Mouse (Mus musculus) layer of hippocampus, postnatal 14 days (tissue): ENCODE measurements around the gene Tsku. TPM values are rescaled to one million over a fixed set of nuclear protein-coding genes. Genes with fewer than 3 reads are reported as not detected.
A peak's percentile ranks its signal among the peaks of the same experiment; 100 is the strongest.

Source experiments
- DNase-seq, 2 experiments: peaks; one replicate each; pipeline ENCODE4 v3.0.0; 2021 to 2022; ENCODE audit warnings: low spot score in 2 of 2, mixed read lengths in 1 of 2
- long read RNA-seq, 2 experiments: library from polyadenylated mRNA; stranded (forward); transcript quantifications; one replicate each; pipeline ENCODE4 v2.0.0; 2021
- total RNA-seq, 2 experiments: library from RNA; stranded (reverse); gene quantifications; 2 replicates each; pipeline ENCODE4 v1.2.3; 2021

Gene Tsku
- 1 to 10 TPM; 3.8 to 4.1 TPM for total RNA-seq
- long read RNA-seq, experiment 1, partial matches to known transcripts, result 2 of 5 reads
- long read RNA-seq, experiment 1, other reads (novel, unspliced or antisense), result 0 of 5 reads
- long read RNA-seq, experiment 2, partial matches to known transcripts, result 1 of 3 reads
- long read RNA-seq, experiment 2, other reads (novel, unspliced or antisense), result 0 of 3 reads

- DNase-seq, result peak; percentile 79 to 86
Observed at GRCm38 (mm10) chr7:98361063-98361652, at the start of gene Tsku. Gene Tsku, minus strand, starts transcription at chr7:98361328.

GRCm38 (mm10) chr7:98407615-98408014 is 46.5 kb upstream of the Tsku start:
- no peak for DNase-seq

- peak; percentile 48 to 64 for DNase-seq
Observed at GRCm38 (mm10) chr7:98403996-98404395, 42.9 kb upstream of the Tsku start.

GRCm38 (mm10) chr7:98402582-98403574 is 41.8 kb upstream of the Tsku start:
- peak in 1 of 2 experiments; percentile 26 for DNase-seq

GRCm38 (mm10) chr7:98392466-98393201 is 31.5 kb upstream of the Tsku start:
- DNase-seq, result no peak

GRCm38 (mm10) chr7:98391351-98391936 is 30.3 kb upstream of the Tsku start:
- peak in 1 of 2 experiments; percentile 40 for DNase-seq

GRCm38 (mm10) chr7:98390486-98390885 is 29.4 kb upstream of the Tsku start:
- no peak for DNase-seq

- no peak for DNase-seq
Observed at GRCm38 (mm10) chr7:98389656-98390055, 28.5 kb upstream of the Tsku start.

GRCm38 (mm10) chr7:98388881-98389501 is 27.9 kb upstream of the Tsku start:
- peak; percentile 46 to 61 for DNase-seq

- no peak for DNase-seq
Observed at GRCm38 (mm10) chr7:98387201-98387600, 26.1 kb upstream of the Tsku start.

- no peak for DNase-seq
Observed at GRCm38 (mm10) chr7:98385168-98385567, 24.0 kb upstream of the Tsku start.

GRCm38 (mm10) chr7:98383337-98383736 is 22.2 kb upstream of the Tsku start:
- DNase-seq, result no peak

GRCm38 (mm10) chr7:98382784-98383183 is 21.7 kb upstream of the Tsku start:
- no peak for DNase-seq

- DNase-seq, result no peak
Observed at GRCm38 (mm10) chr7:98380224-98380925, 19.2 kb upstream of the Tsku start.

- DNase-seq, result no peak
Observed at GRCm38 (mm10) chr7:98379232-98379631, 18.1 kb upstream of the Tsku start.

- no peak for DNase-seq
Observed at GRCm38 (mm10) chr7:98377257-98377656, 16.1 kb upstream of the Tsku start.

- DNase-seq, result peak in 1 of 2 experiments; percentile 57
Observed at GRCm38 (mm10) chr7:98371161-98371560, 10.0 kb upstream of the Tsku start.

GRCm38 (mm10) chr7:98369762-98370369 is 8.7 kb upstream of the Tsku start:
- DNase-seq, result no peak

- DNase-seq, result no peak
Observed at GRCm38 (mm10) chr7:98361662-98362061, 534 bp upstream of the Tsku start.
